Comparison of ENCODE assay signal across 9 mouse cellular contexts in the genomic region with DNA sequence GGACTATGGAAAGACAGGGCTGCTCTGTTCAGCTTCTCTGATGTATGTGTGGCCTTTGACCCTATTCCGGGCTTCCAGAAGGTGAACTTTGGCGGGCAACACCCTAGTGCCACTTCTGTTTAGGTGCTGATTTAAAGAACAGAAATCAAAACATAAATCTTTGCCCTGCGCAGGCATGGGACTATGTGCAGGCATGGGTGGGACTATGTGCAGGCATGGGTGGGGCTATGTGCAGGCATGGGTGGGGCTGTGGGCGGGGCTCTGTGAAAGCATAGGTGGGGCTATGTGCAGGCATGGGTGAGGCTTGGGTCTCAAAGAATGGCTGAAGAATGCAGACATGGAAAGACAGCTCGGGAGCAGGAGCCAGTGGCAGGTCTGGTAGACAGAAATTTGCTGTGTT. TPM values are rescaled to one million over a fixed set of nuclear protein-coding genes. Genes with fewer than 3 reads are reported as not detected.
DNase-seq lines count a peak whose midpoint lies in the region; ATAC-seq and TF ChIP-seq lines count a peak whose summit lies in the region.
"Had no signal": no experiment of that assay in that cellular context is flagged by ENCODE, and none has a peak within 500 bp of the region (broad histone marks: within the 10 kb centered on the region; RNA-seq: fewer than 3 reads in every experiment).

No protein-coding gene starts in this region.

- H3K4me3 ChIP-seq in lung, embryonic 14.5 days (ENCODE audit: low read depth, low read length), result no peak overlapping the region

- no peak overlapping the region for H3K4me2 ChIP-seq in lung, embryonic 14.5 days

- no peak overlapping the region for H3K9ac ChIP-seq in lung, embryonic 14.5 days

- H3K27me3 ChIP-seq in lung, embryonic 14.5 days (ENCODE audit: insufficient read depth, low read length), result no peaks in the 10 kb centered on the region

- 63% methylated on average over 5 of the region's 5 CpGs for WGBS in lung, embryonic 14.5 days

- no peaks in the 10 kb centered on the region for H3K9me3 ChIP-seq in lung, embryonic 14.5 days (ENCODE audit: low read depth, low read length)

- H3K36me3 ChIP-seq in lung, embryonic 14.5 days (ENCODE audit: insufficient read depth), result peaks cover 14% of the 10 kb centered on the region; the same call in 1 of the 2 replicates

- ATAC-seq in frontal cortex, adult (ENCODE audit: low TSS enrichment), result 0 out of 2 replicates have a peak, but pooled peaks have one; percentile 35
- peak; percentile 61; the same call in 1 of the 2 replicates for ATAC-seq in lung, embryonic 14.5 days (ENCODE audit: insufficient read depth)
- peak; percentile 40; the same call in 1 of the 2 replicates for ATAC-seq in granulocyte monocyte progenitor cell, adult 5-6 weeks (replicated peaks; ENCODE audit: poor library complexity, severe bottlenecking)
- ATAC-seq in megakaryocyte progenitor cell, adult 5-6 weeks (replicated peaks; ENCODE audit: poor library complexity), result peak; percentile 94
- ATAC-seq in CD4-positive, CD25-positive, alpha-beta regulatory T cell, adult 4 months, result no peak

- no peak overlapping the region for H3K27ac ChIP-seq in lung, embryonic 14.5 days (ENCODE audit: low read depth)

- TF ChIP-seq CTCF in lung, embryonic 14.5 days (IDR thresholded peaks at IDR 0.05; ENCODE audit: low read depth), result no peak

- H3K4me1 ChIP-seq in lung, embryonic 14.5 days (ENCODE audit: insufficient read depth), result no peaks in the 10 kb centered on the region; the same call in 1 of the 2 replicates

- DNase-seq in frontal cortex, postnatal 14 days (ENCODE audit: low spot score in 2 of 2), result no peak
- no peak for DNase-seq in lung, embryonic 14.5 days
- no peak for DNase-seq in lung, postnatal 10 days
- DNase-seq in MN1 (ENCODE audit: low spot score), result no peak
- DNase-seq: adrenal gland, postnatal 25 days had no signal

RNA-seq across cellular contexts. Expression of gene Ccdc6, which starts 13.1 kb away (rescaled TPM):
- polyA plus RNA-seq in lung, embryonic 14.5 days (2014; fragmentation: Nextera tagmentation; extraction: Ambion mirVana), result 21.9 TPM in 2 replicates
- total RNA-seq in granulocyte monocyte progenitor cell, adult 5-6 weeks (2014; fragmentation: Nextera tagmentation), result 28.6 and 33.8 TPM in 2 replicates
- total RNA-seq in granulocyte monocyte progenitor cell, adult 5-6 weeks (2017), result 17.7 and 18.8 TPM in 2 replicates
- 27.7 and 28.2 TPM in 2 replicates for total RNA-seq in megakaryocyte progenitor cell, adult 5-6 weeks (2015)
- 18.2 and 21.6 TPM in 2 replicates for total RNA-seq in megakaryocyte progenitor cell, adult 5-6 weeks (2017)
- polyA plus RNA-seq in CD4-positive, CD25-positive, alpha-beta regulatory T cell, adult 4 months (2017; shearing (Covaris generic)), result 10 to 100 TPM; 28.7 to 30.9 TPM
